Mouse (Mus musculus): ENCODE measurements around the gene Cacna2d3.

Cacna2d3 gene

DNA sequence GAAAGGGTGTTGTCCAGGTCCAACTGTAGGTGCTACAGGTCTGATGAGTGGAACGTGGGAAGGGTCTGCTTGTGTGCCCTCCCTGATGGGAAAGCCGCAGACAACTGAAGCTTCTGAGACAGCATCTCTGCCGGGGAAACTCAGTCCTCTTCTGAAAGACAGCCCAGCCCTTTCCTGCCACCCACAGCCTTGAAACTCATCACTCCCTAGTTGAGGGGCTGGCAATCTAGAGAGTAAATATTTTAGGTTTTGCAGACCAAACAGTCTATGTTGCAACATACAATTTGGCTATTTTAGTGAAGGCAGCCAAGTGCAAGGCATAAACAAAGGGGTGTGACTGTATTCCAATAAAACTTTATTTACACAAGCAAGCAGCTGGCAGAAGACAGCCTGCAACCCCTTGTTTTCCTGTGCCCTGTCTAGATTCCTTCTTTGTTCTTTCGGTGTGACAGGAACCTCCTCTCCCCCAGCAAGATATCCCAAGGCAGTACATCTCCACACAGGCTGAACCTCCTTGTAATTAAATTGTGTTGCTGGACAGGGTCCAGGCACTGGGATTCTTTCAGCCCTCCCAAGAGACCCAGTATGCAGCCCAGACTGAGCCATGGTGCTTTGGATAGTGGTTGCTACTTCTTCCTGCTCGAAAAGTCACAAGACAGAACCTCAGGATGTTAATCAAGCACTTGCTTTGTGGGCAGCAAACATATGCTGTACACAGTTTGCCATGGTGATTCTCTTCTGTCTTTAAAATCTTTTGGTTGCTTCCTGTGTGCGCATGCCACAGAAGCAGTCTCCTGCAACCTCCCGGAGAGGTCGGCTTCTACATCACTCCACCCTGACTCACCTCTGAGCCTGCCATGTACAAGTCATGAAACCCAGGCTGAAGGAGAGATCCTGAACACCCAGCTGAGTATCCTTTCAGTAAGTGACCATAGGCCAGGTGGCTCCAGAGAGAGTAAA is 317.5 kb downstream of the Cacna2d3 start:
- intact Hi-C loops (cut with DNase I), result no loop called here

DNA sequence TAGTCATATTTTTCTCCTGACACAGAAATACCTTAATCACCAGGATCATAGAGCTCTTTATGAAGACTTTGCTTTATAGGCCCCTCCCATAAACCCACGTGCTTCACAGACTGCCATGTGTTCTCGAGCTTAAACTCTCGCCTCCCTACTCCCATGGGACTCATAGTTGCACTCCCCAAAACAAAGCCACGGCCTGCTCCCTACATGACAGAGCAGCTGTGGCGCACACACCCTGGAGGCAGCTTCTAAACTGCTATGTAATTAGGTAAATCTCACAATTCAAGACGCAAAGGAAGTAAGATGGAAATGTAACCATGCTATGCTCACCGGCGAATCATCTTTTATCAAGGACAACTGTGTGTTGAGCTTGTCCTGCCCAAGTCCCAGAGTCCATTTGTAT is 319.2 kb downstream of the Cacna2d3 start:
- intact Hi-C loops (cut with DNase I), result no loop called here

DNA sequence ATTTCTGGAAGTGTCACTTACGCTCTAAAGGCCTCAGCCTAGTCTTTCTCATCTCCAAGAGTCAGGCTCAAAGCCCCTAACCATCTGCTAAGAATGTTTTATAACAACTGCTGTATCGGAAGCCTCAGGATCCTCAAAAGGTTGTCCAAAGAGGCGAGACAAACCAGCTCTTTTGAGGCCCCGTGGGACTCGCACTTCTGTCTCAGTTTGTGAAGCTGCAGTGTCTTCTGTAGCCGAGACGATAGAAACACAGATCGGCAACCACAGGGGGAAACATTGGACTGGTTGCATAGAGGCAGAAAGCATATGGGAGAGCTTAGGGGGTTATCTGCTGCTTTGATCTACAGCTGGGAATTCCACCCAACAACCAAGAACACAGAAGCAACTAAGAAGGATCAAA is 327.9 kb downstream of the Cacna2d3 start:
- intact Hi-C loops (cut with DNase I), result no loop called here

DNA sequence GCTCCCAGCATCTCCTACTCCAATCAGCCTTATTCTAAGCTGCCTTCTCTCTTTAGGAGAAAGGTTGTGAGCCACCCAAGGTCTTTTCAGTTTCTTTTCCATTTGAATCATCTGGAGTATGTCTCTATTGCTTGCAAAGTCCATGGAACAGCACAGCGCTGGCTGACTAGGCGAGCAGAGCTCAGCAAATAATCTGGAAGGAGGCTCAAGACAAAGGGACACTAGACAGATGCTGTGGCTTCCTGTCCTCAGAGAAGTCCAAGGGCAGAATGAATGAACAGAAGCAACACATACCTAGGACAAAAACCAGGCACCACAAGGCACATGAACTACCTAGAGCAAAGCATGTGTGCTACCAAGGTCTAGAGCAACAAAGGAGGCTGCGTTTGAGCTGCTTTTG is 328.8 kb downstream of the Cacna2d3 start:
- intact Hi-C loops (cut with DNase I), result no loop called here

DNA sequence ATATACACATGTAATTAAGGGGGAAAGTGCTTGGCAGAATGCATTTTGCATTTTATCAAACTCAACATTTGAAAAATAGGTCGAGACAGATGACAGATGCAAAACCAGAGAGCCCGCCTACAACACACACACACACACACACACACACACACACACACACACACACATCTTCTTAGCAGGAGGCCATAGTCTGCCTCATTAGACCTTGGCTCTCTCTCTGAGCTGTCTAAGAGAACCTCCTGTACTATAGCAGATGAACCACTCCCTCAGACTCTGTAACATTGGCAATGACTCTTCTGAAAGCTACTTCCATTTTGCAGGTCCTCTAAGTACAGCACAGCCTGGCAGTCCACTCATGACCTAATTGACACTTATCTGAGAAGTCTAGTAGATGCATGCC is 330.2 kb downstream of the Cacna2d3 start:
- intact Hi-C loops (cut with DNase I), result no loop called here

DNA sequence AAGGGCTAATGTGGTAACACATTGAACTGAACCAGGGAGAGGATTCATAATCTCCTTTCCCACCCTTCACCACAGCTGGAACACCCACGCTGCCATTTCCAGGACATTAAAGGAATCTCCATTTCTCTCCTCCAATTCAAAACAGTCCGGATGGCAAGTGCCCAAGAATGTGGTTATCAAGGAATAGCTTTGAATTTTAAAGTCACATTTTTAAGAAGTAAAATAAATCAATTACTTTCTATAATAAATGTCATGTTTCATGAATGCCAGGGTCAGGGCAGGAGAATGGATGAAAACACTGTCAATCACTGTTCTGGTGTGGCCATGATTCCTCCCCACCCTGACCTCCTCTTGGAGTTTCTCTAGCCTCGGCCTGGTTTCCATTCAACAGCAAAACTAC is 333.9 kb downstream of the Cacna2d3 start:
- intact Hi-C loops (cut with DNase I), result loop anchor here (5.0 kb wide), 2 partner anchors 45 to 120 kb away; no protein-coding TSS in a partner anchor

DNA sequence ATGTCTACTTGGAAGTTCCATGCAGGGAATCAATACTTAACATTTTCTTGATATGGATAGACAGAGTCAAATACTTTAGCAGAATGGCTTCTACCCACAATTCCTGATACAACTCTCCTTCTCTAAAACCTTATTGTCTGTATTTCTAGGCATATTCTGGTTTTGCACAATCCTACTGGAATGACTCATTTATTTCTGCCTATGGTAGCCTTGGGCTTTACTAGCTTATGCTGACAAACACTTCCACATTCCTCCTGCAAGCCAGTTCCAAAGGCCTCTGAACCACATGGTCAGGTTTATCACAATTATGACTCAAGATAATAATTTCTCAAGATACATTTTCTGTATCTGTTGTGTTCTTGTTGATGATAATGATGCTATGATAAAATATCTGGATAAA is 336.2 kb downstream of the Cacna2d3 start:
- intact Hi-C loops (cut with DNase I), result loop anchor here (5.0 kb wide), 2 partner anchors 47 to 118 kb away; no protein-coding TSS in a partner anchor

DNA sequence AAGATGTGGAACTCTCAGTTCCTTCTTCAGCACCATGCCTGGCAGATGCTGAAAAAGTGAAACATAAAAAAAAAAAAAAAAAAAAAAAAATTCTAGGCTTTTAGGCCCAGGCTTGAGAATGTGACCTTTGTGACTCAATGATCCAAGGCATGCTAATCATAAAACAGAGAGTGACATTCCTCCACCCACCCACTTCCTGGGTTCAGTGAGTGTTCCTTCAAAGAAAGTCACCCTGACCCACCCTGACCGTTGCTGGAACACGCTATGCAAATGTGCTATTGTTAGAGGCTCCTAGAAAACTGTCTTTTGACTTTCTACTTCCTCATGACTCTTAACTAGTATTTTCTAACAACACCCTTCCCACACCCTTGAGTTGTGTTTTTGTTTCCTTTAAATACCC is 338.9 kb downstream of the Cacna2d3 start:
- intact Hi-C loops (cut with DNase I), result no loop called here

DNA sequence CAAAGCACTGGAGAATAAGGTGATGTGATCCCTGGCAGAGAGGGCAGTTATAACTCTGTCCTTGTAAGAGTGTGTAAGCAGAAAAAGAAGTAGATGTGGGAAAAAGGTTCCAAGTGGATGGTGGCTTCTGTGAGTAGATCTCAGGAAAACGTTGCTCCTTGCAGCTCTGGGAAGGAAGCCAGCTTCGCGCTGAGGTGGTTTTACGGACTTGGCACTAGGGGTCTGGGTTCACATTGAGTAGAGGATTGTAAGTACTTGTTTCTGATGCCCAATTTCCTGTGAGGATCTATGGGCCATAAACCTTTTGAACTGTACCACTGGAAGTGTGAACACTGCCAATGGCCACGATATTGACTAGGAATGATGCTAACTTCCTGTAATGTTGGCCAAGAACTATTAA is 354.8 kb downstream of the Cacna2d3 start:
- intact Hi-C loops (cut with DNase I), result no loop called here

DNA sequence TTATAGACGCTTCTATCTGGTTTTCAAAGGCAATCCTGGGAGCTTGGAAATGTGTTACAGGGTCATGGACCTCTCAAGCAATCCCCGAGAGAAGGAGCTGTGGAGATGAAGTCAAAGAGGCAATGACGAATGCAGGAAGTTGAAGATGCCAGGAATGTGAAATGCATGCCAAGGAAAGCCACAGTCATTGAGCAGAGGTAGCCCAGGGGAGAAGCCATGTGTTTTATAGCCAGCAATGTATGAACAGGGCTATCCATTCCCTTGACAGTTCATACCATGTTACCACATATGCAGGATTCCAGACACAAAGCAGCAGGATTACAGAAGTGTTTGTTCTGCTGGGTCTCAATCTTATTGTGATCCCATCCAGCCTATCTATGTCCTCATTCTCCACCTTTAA is 359.2 kb downstream of the Cacna2d3 start:
- intact Hi-C loops (cut with DNase I), result no loop called here

DNA sequence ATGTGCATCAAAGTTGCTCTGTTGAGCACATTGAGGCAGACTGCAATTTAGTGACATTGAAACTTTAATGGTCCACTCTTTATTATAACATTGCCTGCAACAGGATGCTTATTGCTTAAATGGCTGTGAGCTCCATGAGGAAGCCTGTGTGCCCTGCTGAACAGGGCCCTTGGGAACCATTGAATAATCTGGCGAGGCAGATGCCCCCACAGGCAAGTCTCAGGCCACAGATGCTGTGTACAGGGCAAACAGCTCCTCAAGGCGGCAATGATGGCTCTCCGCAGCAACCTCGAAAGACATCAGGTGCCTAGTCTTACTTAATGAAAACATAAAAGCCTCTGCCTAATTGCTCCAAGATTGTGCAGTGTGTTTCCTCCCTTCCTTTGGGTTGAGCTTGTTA is 371.0 kb downstream of the Cacna2d3 start:
- intact Hi-C loops (cut with DNase I), result no loop called here

DNA sequence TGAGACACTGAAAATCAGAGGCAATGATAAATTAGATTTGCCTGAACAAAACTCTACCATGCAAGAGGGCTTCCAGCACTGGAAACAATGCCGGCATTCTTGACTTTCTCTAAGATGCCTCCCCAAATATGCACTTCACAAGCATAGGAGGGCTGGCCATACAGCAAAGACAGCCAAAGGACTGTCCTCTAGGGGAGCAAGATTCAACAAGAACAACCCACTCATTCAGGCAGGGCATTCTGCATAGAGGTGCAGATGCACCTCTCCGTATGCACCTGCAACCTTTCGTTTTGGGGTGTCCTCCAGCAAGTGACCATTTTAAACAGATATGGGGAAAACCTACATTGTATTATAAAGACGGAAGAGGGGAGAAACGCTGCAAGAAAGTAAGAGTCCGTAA is 380.1 kb downstream of the Cacna2d3 start:
- intact Hi-C loops (cut with DNase I), result no loop called here

DNA sequence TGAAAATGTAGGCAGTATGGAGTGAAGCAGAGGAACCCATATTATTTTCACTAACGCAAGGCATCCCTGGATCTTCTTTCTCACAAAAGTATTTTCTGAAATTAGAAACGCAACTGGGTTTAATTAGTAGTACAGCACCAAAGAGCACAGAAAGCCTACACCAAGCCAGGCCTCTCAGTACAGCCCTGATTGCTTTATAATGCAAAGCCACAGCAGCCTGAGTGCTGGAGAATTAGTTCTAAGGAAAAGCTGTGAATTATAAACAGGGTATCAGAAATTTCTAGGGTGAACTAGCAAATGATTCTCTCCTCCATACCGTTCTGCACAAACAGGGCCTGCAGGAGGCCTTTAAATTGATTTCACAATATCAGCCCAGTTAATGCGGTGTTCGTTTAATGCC is 380.9 kb downstream of the Cacna2d3 start:
- intact Hi-C loops (cut with DNase I), result no loop called here

DNA sequence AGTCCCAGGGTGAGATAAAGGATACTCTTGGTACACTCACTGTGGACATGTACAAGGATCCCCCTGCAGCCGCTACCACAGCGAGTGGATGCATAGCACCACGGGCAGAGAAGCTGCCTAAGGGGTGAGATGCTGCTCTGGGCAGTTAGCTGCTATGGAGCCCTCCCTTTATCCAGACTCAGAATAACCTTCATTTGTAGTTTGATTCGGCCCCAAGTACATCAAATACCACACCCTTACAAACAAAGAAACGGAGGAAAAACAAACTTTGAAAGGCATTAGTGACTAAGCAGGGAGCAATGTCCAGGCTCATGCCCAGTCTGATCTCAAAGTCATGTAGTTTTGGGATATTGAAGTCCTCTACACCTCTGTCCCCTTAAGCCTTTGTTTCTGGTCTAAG is 386.8 kb downstream of the Cacna2d3 start:
- intact Hi-C loops (cut with DNase I), result no loop called here

DNA sequence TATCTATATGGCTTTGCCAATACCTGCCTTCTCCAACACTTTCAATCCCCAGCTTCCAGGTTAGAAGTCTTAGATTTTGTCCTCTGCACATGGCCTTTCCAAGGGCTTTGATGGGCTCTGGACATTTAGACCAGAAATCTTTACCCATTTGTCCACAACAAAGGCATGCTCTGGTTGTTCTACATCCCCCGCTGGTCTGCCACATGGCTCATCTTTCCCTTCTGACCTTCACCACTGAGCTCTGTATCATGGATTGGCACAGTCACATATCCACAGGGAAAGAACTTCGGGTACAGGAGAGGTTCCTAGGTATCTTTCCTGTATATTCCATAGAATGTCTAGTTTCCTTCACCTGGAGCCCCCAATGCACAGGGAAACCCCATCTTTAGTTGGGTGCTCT is 387.4 kb downstream of the Cacna2d3 start:
- intact Hi-C loops (cut with DNase I), result no loop called here

DNA sequence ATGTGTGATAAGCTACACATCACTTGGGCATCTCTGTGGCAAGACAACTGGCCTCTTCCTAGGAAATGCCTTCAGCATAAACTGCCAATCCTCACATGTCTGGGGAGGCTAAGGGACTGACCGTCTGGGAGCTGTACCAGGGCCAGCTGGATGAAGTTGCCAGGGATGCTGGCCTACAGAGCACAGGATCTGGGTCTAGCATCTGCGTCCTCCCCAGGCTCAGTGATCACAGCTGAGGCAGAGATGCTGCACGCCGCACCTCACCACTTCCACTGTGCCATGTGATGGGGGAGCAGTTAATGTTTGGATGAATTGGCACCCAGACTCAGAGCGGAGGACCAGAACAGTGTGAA is 397.3 kb downstream of the Cacna2d3 start:
- intact Hi-C loops (cut with DNase I), result no loop called here

DNA sequence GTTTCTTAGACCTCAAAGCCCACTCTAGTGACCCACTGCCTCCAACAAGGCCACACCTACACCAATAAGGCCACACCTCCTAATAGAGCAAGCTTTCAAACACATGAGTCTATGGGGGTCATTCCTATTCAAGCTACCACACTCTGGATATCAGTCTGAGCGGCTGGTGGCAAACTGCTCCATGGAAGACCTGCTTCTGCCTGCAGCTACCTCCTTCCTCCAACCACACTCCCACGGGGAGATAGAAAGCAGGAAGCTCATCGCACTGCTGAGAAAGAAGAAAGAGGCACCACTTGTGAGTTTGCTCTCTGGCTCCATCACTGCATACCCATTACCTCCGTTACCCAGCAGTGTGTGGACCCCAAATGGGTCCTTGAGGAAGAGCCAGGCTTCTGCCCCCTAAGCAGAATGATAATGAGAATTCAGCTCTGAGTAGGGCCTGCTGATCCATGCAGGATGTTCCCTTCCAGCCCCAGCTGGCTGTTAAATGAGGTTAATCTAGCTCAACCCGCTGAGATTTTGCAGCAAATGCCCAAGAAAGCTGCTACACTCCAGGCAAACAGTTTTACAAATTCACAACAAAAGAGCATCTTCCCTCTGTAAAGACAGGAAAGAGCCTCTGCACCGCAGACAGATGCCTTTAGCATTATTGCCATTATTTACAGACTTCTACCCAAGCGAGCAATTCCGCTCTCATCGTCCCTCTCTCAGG is 397.8 kb downstream of the Cacna2d3 start:
- intact Hi-C loops (cut with DNase I), result no loop called here

DNA sequence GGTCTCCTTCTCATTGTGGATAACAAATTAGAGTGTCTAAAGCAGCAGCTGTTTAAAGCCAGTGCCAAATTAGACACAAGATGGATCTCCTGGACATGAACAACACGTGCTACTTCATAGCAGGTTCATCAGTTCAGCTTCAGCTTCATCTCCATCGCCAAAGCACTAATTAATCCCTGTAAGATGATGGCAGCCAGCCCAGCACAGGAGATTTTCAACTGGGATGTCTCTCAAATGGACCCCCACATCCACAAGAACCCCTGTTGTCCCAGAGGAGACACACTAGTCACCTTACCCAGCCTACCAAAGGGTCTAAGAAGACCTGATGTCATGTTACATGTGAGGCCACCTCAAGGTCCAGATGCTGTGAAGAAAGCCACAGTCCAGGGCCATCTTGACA is 408.2 kb downstream of the Cacna2d3 start:
- intact Hi-C loops (cut with DNase I), result no loop called here

DNA sequence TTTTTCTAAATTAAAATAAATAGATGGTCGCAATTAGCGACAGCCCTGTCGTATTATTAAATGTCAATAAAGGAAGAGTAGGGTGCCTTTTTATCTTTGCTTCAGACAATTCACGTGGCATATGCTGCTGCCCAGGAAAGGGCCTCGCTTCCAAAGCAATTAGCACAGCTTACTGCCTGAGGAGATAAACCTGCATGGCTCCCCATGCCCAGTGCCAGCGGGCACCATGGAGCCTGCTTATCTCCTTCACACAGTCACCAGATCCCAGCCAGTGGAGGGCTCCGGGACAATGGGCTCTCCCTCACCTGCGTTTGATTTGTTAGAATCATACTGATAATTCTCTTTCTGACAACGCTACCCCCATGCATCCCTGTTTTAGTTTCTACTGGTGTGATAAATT is 416.0 kb downstream of the Cacna2d3 start:
- intact Hi-C loops (cut with DNase I), result no loop called here

DNA sequence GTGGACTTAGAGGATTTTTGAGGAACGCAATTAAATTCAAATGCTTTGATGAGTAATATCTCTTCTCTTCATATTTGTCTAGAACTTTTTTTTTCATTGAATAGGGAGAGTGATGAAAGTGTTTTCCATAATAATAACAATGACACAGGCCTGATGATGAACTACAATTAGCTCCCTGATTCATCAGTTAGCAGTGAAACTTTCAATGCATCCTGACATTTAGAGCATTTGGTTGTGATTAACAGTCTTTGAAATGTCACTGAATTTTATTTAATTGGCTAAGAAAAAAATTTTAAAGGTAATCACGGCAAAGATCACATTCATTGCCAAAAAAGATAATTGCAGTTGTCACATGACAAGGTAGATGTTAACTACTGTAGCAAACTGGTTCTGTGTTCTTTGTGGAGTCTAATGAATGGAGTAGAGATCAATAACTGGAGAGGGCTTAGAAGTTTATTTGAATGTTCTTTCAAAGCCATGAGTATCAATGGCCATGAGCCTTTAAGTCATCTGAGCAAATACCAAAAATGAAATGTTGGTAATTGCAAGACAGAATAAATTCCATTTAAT is 425.4 kb downstream of the Cacna2d3 start:
- intact Hi-C loops (cut with DNase I), result no loop called here

DNA sequence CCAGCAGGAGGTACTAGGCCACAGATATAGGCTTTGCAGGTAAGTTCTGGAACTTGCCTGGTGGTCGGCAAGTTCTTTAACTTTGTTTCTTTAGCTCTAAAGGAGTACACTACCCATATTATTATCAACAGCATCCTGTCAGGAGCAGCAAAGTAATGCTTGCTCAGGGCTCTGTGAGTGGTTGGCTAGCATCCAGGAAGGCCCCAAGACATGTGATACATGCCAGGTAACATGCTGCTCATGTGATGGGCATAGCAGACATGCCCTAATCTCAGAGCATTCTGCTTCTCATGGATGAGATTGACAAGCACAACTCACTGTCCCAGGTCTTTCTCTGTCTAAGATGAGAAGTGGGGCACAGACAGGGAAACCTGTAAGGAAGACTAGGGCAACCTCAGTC is 442.8 kb downstream of the Cacna2d3 start:
- intact Hi-C loops (cut with DNase I), result loop anchor here (10.0 kb wide), 1 partner anchor 156 kb away; no protein-coding TSS in a partner anchor

DNA sequence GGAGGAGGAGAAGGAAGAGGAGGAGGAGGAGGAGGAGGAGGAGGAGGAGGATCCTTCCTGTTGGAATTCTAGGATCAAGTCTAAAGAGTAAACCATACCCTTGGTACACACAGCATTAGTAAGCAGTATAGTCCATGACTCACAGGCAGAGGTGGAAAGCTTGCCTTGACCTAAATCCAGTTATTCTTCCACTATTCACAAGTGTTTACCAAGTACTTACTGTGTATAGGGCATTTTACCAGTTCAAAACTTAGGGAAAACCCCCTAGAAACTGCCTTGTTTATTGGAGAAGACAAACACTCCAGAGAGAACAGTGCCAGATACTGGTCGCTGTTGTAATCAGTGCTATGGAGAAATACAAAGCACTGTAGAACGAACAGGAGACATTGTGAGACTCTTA is 443.3 kb downstream of the Cacna2d3 start:
- intact Hi-C loops (cut with DNase I), result loop anchor here (10.0 kb wide), 1 partner anchor 156 kb away; no protein-coding TSS in a partner anchor
